ENCODE assay signal across 26 mouse cellular contexts in the genomic region with DNA sequence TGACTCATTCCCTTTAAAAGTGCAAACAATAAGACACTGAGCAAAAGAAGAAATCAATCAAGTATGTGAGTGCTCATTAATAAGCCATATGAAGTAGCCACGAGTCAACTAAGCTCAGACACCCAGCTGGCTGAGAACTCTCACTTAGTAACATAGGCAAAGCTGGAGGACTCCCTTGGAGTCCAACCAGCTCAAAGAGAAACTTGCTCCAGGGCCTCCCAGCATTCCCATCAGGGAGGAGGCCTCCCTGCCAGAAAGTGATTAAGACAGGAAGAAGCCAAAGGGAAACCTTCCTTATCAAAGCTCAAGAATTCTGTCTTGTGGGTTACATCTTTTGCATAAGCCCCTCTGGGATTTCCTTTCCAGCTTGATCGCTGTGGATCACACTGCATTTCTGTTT.
DNase-seq lines count a peak whose midpoint lies in the region; ATAC-seq and TF ChIP-seq lines count a peak whose summit lies in the region.
"Had no signal": no experiment of that assay in that cellular context is flagged by ENCODE, and none has a peak within 500 bp of the region (broad histone marks: within the 10 kb centered on the region; RNA-seq: fewer than 3 reads in every experiment).

No protein-coding gene starts in this region.

- TF ChIP-seq EP300 in heart, adult 2 months (IDR thresholded peaks at IDR 0.05; ENCODE audit: insufficient read depth, low read depth, low read length), result no peak

- no peak for TF ChIP-seq POLR2A in heart, adult 2 months (IDR thresholded peaks at IDR 0.05; ENCODE audit: insufficient read depth, low read depth, low read length)

- H3K4me3 ChIP-seq in forebrain, embryonic 14.5 days (ENCODE audit: low read depth, low read length), result no peak overlapping the region
- H3K4me3 ChIP-seq in forebrain, postnatal 0 days (ENCODE audit: low read depth, low read length), result no peak overlapping the region
- H3K4me3 ChIP-seq in heart, adult 2 months, result no peak overlapping the region
- H3K4me3 ChIP-seq in lung, embryonic 16.5 days (ENCODE audit: low read length), result no peak overlapping the region
- H3K4me3 ChIP-seq in hindbrain, embryonic 12.5 days, result no peak overlapping the region
- H3K4me3 ChIP-seq: forebrain, embryonic 10.5 days; limb, embryonic 12.5 days; megakaryocyte, embryonic 14.5 days; midbrain, embryonic 13.5 days; neural tube, embryonic 13.5 days; stomach, embryonic 15.5 days had no signal

- no peak overlapping the region for H3K27ac ChIP-seq in forebrain, embryonic 14.5 days (ENCODE audit: low read depth, low read length)
- H3K27ac ChIP-seq in forebrain, postnatal 0 days (ENCODE audit: low read depth, low read length), result no peak overlapping the region
- no peak overlapping the region for H3K27ac ChIP-seq in heart, adult 2 months
- no peak overlapping the region for H3K27ac ChIP-seq in lung, embryonic 16.5 days (ENCODE audit: low read length)
- H3K27ac ChIP-seq in hindbrain, embryonic 12.5 days, result no peak overlapping the region
- H3K27ac ChIP-seq: forebrain, embryonic 10.5 days; limb, embryonic 12.5 days; liver, embryonic 14.5 days; midbrain, embryonic 13.5 days; neural tube, embryonic 13.5 days; stomach, embryonic 15.5 days had no signal

- H3K9me3 ChIP-seq in forebrain, embryonic 14.5 days (replicated peaks; ENCODE audit: control insufficient read depth, low read length), result no peaks in the 10 kb centered on the region
- H3K9me3 ChIP-seq in forebrain, postnatal 0 days (ENCODE audit: low read length), result no peaks in the 10 kb centered on the region
- H3K9me3 ChIP-seq in lung, embryonic 16.5 days (ENCODE audit: control insufficient read depth, low read length), result no peaks in the 10 kb centered on the region
- H3K9me3 ChIP-seq in hindbrain, embryonic 12.5 days (replicated peaks), result no peaks in the 10 kb centered on the region
- H3K9me3 ChIP-seq: forebrain, embryonic 10.5 days; limb, embryonic 12.5 days; megakaryocyte, embryonic 14.5 days; midbrain, embryonic 13.5 days; neural tube, embryonic 13.5 days; stomach, embryonic 15.5 days had no signal

- no peaks in the 10 kb centered on the region for H3K27me3 ChIP-seq in forebrain, embryonic 14.5 days (replicated peaks; ENCODE audit: control insufficient read depth, insufficient read depth, low read length)
- no peaks in the 10 kb centered on the region for H3K27me3 ChIP-seq in forebrain, postnatal 0 days (ENCODE audit: insufficient read depth, low read length)
- H3K27me3 ChIP-seq in heart, adult 2 months (ENCODE audit: control insufficient read depth, insufficient read depth, low read length), result no peaks in the 10 kb centered on the region
- no peaks in the 10 kb centered on the region for H3K27me3 ChIP-seq in lung, embryonic 16.5 days (ENCODE audit: control insufficient read depth, insufficient read depth, low read depth, low read length)
- H3K27me3 ChIP-seq in hindbrain, embryonic 12.5 days, result no peaks in the 10 kb centered on the region
- H3K27me3 ChIP-seq: limb, embryonic 12.5 days; megakaryocyte, embryonic 14.5 days; midbrain, embryonic 13.5 days; neural tube, embryonic 13.5 days; stomach, embryonic 15.5 days had no signal

- no peaks in the 10 kb centered on the region for H3K36me3 ChIP-seq in forebrain, embryonic 14.5 days (ENCODE audit: control insufficient read depth, insufficient read depth, low read length)
- no peaks in the 10 kb centered on the region for H3K36me3 ChIP-seq in forebrain, postnatal 0 days (ENCODE audit: insufficient read depth)
- H3K36me3 ChIP-seq in heart, adult 2 months (ENCODE audit: control insufficient read depth, insufficient read depth, low read length), result no peaks in the 10 kb centered on the region
- no peaks in the 10 kb centered on the region for H3K36me3 ChIP-seq in lung, embryonic 16.5 days (ENCODE audit: control insufficient read depth, insufficient read depth, low read length)
- H3K36me3 ChIP-seq in hindbrain, embryonic 12.5 days, result no peaks in the 10 kb centered on the region
- H3K36me3 ChIP-seq: forebrain, embryonic 10.5 days; limb, embryonic 12.5 days; midbrain, embryonic 13.5 days; neural tube, embryonic 13.5 days; stomach, embryonic 15.5 days had no signal

- 38% methylated on average over 2 of the region's 2 CpGs for WGBS in forebrain, embryonic 14.5 days
- WGBS in forebrain, postnatal 0 days, result 37% methylated on average over 2 of the region's 2 CpGs
- 15% methylated on average over 2 of the region's 2 CpGs for WGBS in heart, adult 2 months
- WGBS in lung, embryonic 16.5 days, result 20% methylated on average over 2 of the region's 2 CpGs
- WGBS in hindbrain, embryonic 12.5 days, result 42% methylated on average over 2 of the region's 2 CpGs

- H3K4me2 ChIP-seq in forebrain, embryonic 14.5 days (ENCODE audit: low read length), result no peak overlapping the region
- H3K4me2 ChIP-seq in forebrain, postnatal 0 days (ENCODE audit: low read depth), result no peak overlapping the region
- no peak overlapping the region for H3K4me2 ChIP-seq in lung, embryonic 16.5 days (ENCODE audit: low read depth, low read length)
- H3K4me2 ChIP-seq in hindbrain, embryonic 12.5 days (replicated peaks), result no peak overlapping the region
- H3K4me2 ChIP-seq: limb, embryonic 12.5 days; midbrain, embryonic 13.5 days; neural tube, embryonic 13.5 days; stomach, embryonic 15.5 days had no signal

- no peaks in the 10 kb centered on the region for H3K79me2 ChIP-seq in heart, adult 2 months (replicated peaks; ENCODE audit: control insufficient read depth, insufficient read depth, low read length)

- DNase-seq in forebrain, embryonic 14.5 days (ENCODE audit: low spot score), result peak; percentile 2
- no peak for DNase-seq in forebrain, postnatal 0 days
- DNase-seq in heart, adult 8-10 months (ENCODE audit: low spot score), result peak; percentile 11
- DNase-seq in heart, adult 2 months, result no peak
- DNase-seq in lung, postnatal 25 days (ENCODE audit: low spot score), result no peak
- peak; percentile 6 to 30 for DNase-seq in heart, postnatal 14 days
- DNase-seq: adrenal gland, postnatal 36 days; cerebellum, adult 11 months; cerebellum, adult 9-11 months; kidney, postnatal 36 days; layer of hippocampus, postnatal 36 days; lung, postnatal 36 days; right cerebral cortex, adult 18-20 months; right cerebral cortex, postnatal 4 days; thymus, adult 18-20 months; thymus, postnatal 4 days had no signal

- H3K9ac ChIP-seq in forebrain, embryonic 14.5 days (ENCODE audit: low read length), result no peak overlapping the region
- no peak overlapping the region for H3K9ac ChIP-seq in forebrain, postnatal 0 days
- no peak overlapping the region for H3K9ac ChIP-seq in heart, adult 2 months (ENCODE audit: low read depth, low read length)
- H3K9ac ChIP-seq in lung, embryonic 16.5 days (ENCODE audit: low read length), result no peak overlapping the region
- no peak overlapping the region for H3K9ac ChIP-seq in hindbrain, embryonic 12.5 days
- H3K9ac ChIP-seq: limb, embryonic 12.5 days; liver, embryonic 14.5 days; midbrain, embryonic 13.5 days; neural tube, embryonic 13.5 days; stomach, embryonic 15.5 days had no signal

- no peak for TF ChIP-seq CTCF in forebrain, postnatal 0 days (IDR thresholded peaks at IDR 0.05; ENCODE audit: low read depth)
- TF ChIP-seq CTCF in heart, adult 2 months (IDR thresholded peaks at IDR 0.05), result no peak

- intact Hi-C loops in heart, adult 2 months (cut with DNase I), result no loop called here
- intact Hi-C loops in heart, postnatal 14 days (cut with DNase I), result loop anchor here (5.0 kb wide), 1 partner anchor 393 kb away; a partner anchor contains a TSS

- H3K4me1 ChIP-seq in forebrain, embryonic 14.5 days (ENCODE audit: control insufficient read depth, insufficient read depth, low read length), result no peaks in the 10 kb centered on the region
- H3K4me1 ChIP-seq in forebrain, postnatal 0 days (ENCODE audit: insufficient read depth), result no peaks in the 10 kb centered on the region
- H3K4me1 ChIP-seq in heart, adult 2 months (ENCODE audit: control insufficient read depth, insufficient read depth, low read length), result no peaks in the 10 kb centered on the region
- H3K4me1 ChIP-seq in lung, embryonic 16.5 days (replicated peaks; ENCODE audit: control insufficient read depth, insufficient read depth, low read length), result peaks cover 4% of the 10 kb centered on the region
- no peaks in the 10 kb centered on the region for H3K4me1 ChIP-seq in hindbrain, embryonic 12.5 days
- H3K4me1 ChIP-seq: limb, embryonic 12.5 days; megakaryocyte, embryonic 14.5 days; midbrain, embryonic 13.5 days; neural tube, embryonic 13.5 days; stomach, embryonic 15.5 days had no signal

- no peak for ATAC-seq in forebrain, embryonic 14.5 days
- ATAC-seq in forebrain, postnatal 0 days, result no peak
- 0 out of 2 replicates have a peak, but pooled peaks have one; percentile 36 for ATAC-seq in lung, embryonic 16.5 days (ENCODE audit: low read depth)
- no peak for ATAC-seq in hindbrain, embryonic 12.5 days (ENCODE audit: low FRiP score)
- ATAC-seq: intestine, postnatal 0 days; midbrain, embryonic 13.5 days had no signal

Comparison
In these comparisons a context has a peak if more than half of its experiments do, and no peak if none do; other contexts are left out.
1. DNase-seq: peak in forebrain, embryonic 14.5 days (single experiment), heart, adult 8-10 months (single experiment) and heart, postnatal 14 days (2 of 2); none in forebrain, postnatal 0 days (single experiment), heart, adult 2 months (0 of 2) and lung, postnatal 25 days (single experiment).